Mouse (Mus musculus): Measurements from ENCODE around the gene Rufy2.
A peak's percentile ranks its signal among the peaks of the same experiment; 100 is the strongest.
"Not testable (repeated sequence)": the region's sequence is repeated elsewhere in the genome, so short reads cannot be mapped to it uniquely, and the experiment has no call there.

Gene Rufy2

GRCm38 (mm10) chr10:63054071-63054470 is 74.0 kb downstream of the Rufy2 start:
- not testable (repeated sequence) for DNase-seq

- DNase-seq = no peak
Measured at GRCm38 (mm10) chr10:63054586-63054985, 74.6 kb downstream of the Rufy2 start.

GRCm38 (mm10) chr10:63056966-63057750 is 77.1 kb downstream of the Rufy2 start:
- no peak for DNase-seq

- no peak for DNase-seq
Measured at GRCm38 (mm10) chr10:63059862-63060261, 79.8 kb downstream of the Rufy2 start, which contains the start of gene Pbld1. Gene Pbld1, plus strand, starts transcription at chr10:63060162.

GRCm38 (mm10) chr10:63060406-63060805 is 80.4 kb downstream of the Rufy2 start:
- no peak for DNase-seq

GRCm38 (mm10) chr10:63061266-63061665 is 81.2 kb downstream of the Rufy2 start:
- no peak for DNase-seq

GRCm38 (mm10) chr10:63062696-63063095 is 82.7 kb downstream of the Rufy2 start:
- no peak for DNase-seq

GRCm38 (mm10) chr10:63063365-63063764 is 83.3 kb downstream of the Rufy2 start:
- DNase-seq = no peak

- DNase-seq = no peak
Measured at GRCm38 (mm10) chr10:63064516-63064915, 84.5 kb downstream of the Rufy2 start.

- DNase-seq = no peak
Measured at GRCm38 (mm10) chr10:63065561-63065960, 85.5 kb downstream of the Rufy2 start.

GRCm38 (mm10) chr10:63065988-63066387 is 86.0 kb downstream of the Rufy2 start:
- peak; percentile 82 for DNase-seq
